Mouse (Mus musculus) heart, postnatal 36 days (tissue): ENCODE data around the gene Pax5. TPM values are rescaled to one million over a fixed set of nuclear protein-coding genes. Genes with fewer than 3 reads are reported as not detected.

Experiments
- DNase-seq, 2 experiments: peaks; one replicate each; pipeline ENCODE4 v3.0.0; 2021 to 2022
- intact Hi-C: fragments of 180-260 bp; cut with DNase I; formaldehyde crosslinking; loops from one replicate; pipeline ENCODE4 v1.15.1; 2025
- microRNA-seq, 2 experiments: library from miRNA; unstranded; fragments of <30 nt; microRNA quantifications; one replicate each; pipeline ENCODE4 v1.2.0; 2021; ENCODE audit warnings: borderline number of aligned reads in 2 of 2
- total RNA-seq, 2 experiments: library from RNA; stranded (reverse); gene quantifications; 2 replicates each; pipeline ENCODE4 v1.2.3; 2021

The Pax5 gene
- total RNA-seq, 2 experiments from 2014 or later: 0.72 to 0.73 TPM

DNA sequence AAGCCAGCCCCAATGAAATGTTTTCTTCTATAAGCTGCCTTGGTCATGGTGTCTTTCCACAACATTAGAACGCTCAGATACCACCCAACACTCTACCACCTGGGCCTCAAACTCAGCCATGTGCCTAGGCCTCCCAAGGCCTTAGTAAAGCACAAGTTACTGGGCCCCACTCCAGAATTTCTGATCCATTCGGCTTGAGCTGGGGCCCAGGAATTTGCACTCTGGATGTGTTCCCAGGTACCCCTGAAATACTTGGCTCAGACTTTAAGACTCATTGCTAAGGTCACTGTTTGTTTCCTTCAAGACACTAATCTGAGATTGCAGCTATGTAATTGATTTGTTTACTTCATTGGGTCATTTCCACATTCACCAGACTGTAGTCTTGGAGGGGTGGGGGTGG, 214.5 kb downstream of the Pax5 start:
- intact Hi-C loops: no loop called here
- no peak for DNase-seq

- intact Hi-C loops: no loop called here
- no peak for DNase-seq
These were observed 216.5 kb downstream of the Pax5 start for GRCm38 (mm10) chr4:44493756-44494155.

GRCm38 (mm10) chr4:44490872-44491271, 219.4 kb downstream of the Pax5 start:
- DNase-seq: no peak
- intact Hi-C loops: no loop called here

DNA sequence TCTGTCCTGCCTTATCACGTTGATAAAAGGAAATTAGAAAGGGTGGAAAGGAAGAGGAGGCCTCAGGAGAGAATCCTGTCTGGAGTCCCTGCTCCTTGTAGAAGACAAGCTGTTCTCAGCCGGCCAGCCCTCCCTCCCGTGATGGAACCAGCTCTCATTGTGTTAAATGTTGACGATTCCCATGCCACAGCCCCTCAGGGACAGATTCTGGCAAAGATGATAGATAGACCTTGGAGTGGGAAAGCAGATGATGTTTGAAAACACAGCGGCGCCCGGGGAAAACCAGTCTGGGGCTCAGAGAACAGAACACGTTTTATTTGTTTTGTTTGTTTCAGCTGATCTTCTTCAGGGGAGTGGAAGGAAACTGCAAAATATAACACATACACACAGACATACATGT, 221.6 kb downstream of the Pax5 start:
- intact Hi-C loops: no loop called here
- DNase-seq: no peak

- intact Hi-C loops: no loop called here
- DNase-seq: peak in 1 of 2 experiments; percentile 3
These were observed 222.1 kb downstream of the Pax5 start for GRCm38 (mm10) chr4:44488219-44488618.

GRCm38 (mm10) chr4:44482851-44483250, 227.4 kb downstream of the Pax5 start:
- no peak for DNase-seq

DNA sequence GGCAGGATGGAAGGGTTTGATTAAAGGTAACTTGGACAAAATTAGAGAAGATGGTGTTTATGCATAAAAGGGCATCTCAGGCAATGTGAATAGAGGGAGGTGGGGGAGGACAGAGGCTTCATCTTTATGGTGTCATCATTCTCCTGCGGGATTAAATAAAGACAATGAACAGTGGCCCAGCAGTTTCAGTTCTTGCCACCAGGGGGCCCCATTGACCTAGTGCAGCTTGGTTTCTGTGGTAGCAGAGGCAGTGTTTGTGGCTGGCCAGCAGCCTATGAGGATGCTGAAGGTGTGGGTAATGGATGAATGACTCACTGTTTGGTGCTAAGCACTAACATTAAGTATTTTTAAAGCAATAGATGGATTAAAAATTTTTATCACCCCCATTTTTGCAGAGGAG, 230.5 kb downstream of the Pax5 start:
- intact Hi-C loops: no loop called here
- DNase-seq: no peak

More at GRCm38 (mm10) chr4:44482851-44483250, 227.4 kb downstream of the Pax5 start:
- intact Hi-C loops: no loop called here

Small RNA genes within 50 kb of the gene (microRNA-seq; reads per million reads assigned to microRNA genes)
- 0 reads per million in 2 experiments for gene Mir5120

Other genes starting within 250 kb of the Pax5 start
- 10 to 100 TPM; 13.8 to 14.3 TPM for gene Zcchc7, start 45.4 kb upstream of the Pax5 start, total RNA-seq